Mouse (Mus musculus) MN1 (cell line): ENCODE measurements at regions not wholly inside any gene's neighbourhood (a gene's known extent, or its start where the extent isn't known, plus 50 kb on each side); places are given as distances from the start of the nearest gene placed in this dataset.
A peak's percentile ranks its signal among the peaks of the same experiment; 100 is the strongest.

Source experiments
- DNase-seq: peaks from one replicate; pipeline ENCODE4 v3.0.0-alpha.2; 2016; ENCODE audit warnings: low spot score

GRCm38 (mm10) chr10:111077632-111078031 lies 67.7 kb upstream of the Zdhhc17 start:
- no peak for DNase-seq

GRCm38 (mm10) chr10:111073851-111074430 lies 64.0 kb upstream of the Zdhhc17 start:
- DNase-seq, result no peak

- no peak for DNase-seq
These were observed 63.3 kb upstream of the Zdhhc17 start for GRCm38 (mm10) chr10:111073262-111073661.

- no peak for DNase-seq
These were observed 62.6 kb upstream of the Zdhhc17 start for GRCm38 (mm10) chr10:111072554-111072909.

GRCm38 (mm10) chr10:111071805-111072553 lies 62.0 kb upstream of the Zdhhc17 start:
- peak; percentile 26 for DNase-seq

GRCm38 (mm10) chr10:111066146-111066545 lies 56.2 kb upstream of the Zdhhc17 start:
- DNase-seq, result no peak

GRCm38 (mm10) chr10:111060626-111061025 lies 50.7 kb upstream of the Zdhhc17 start:
- DNase-seq, result no peak
